ENCODE assay signal across 8 mouse cellular contexts in genomic region chr3:96601941-96602703, GRCm38 (mm10). TPM values are rescaled to one million over a fixed set of nuclear protein-coding genes. Genes with fewer than 3 reads are reported as not detected.
DNase-seq lines count a peak whose midpoint lies in the region; ATAC-seq and TF ChIP-seq lines count a peak whose summit lies in the region.

No protein-coding gene starts in this region.

- TF ChIP-seq CTCF in kidney, postnatal 0 days (IDR thresholded peaks at IDR 0.05; ENCODE audit: low read depth), result no peak

- H3K36me3 ChIP-seq in kidney, postnatal 0 days (ENCODE audit: insufficient read depth, low read length), result no peaks in the 10 kb centered on the region
- H3K36me3 ChIP-seq in midbrain, embryonic 11.5 days (ENCODE audit: control insufficient read depth, insufficient read depth, low read length), result no peaks in the 10 kb centered on the region

- DNase-seq in embryo, embryonic 10 days (ENCODE audit: low spot score), result peak; percentile 26
- no peak for DNase-seq in embryo, embryonic 11 days
- DNase-seq in brain, adult 2 months (ENCODE audit: low read depth, low spot score), result peak; percentile 63
- peak; percentile 55 for DNase-seq in heart, adult 8-10 months (ENCODE audit: low spot score)
- DNase-seq in kidney, postnatal 0 days (ENCODE audit: low spot score), result peak; percentile 63
- DNase-seq in midbrain, embryonic 11.5 days (ENCODE audit: low spot score, missing footprints), result no peak
- no peak for DNase-seq in yolk sac, embryonic 10.5 days (ENCODE audit: low spot score)
- no peak for DNase-seq in spleen, adult 18-20 months

- ATAC-seq in kidney, postnatal 0 days (replicated peaks; ENCODE audit: low FRiP score, low read depth), result no peak
- no peak for ATAC-seq in midbrain, embryonic 11.5 days (ENCODE audit: low FRiP score)

- H3K9me3 ChIP-seq in kidney, postnatal 0 days (replicated peaks; ENCODE audit: low read length), result no peaks in the 10 kb centered on the region
- no peaks in the 10 kb centered on the region for H3K9me3 ChIP-seq in midbrain, embryonic 11.5 days (ENCODE audit: control insufficient read depth, low read length)

- H3K4me2 ChIP-seq in kidney, postnatal 0 days (ENCODE audit: low read length), result peak overlapping the region; percentile 84
- H3K4me2 ChIP-seq in midbrain, embryonic 11.5 days, result peak overlapping the region; percentile 71

- H3K27me3 ChIP-seq in kidney, postnatal 0 days (ENCODE audit: insufficient read depth, low read length), result no peaks in the 10 kb centered on the region
- peaks cover 4% of the 10 kb centered on the region; the same call in 1 of the 2 replicates for H3K27me3 ChIP-seq in midbrain, embryonic 11.5 days (ENCODE audit: control insufficient read depth, insufficient read depth, low read length)

- peak overlapping the region; percentile 81 for H3K9ac ChIP-seq in kidney, postnatal 0 days (ENCODE audit: low read depth, low read length)
- H3K9ac ChIP-seq in midbrain, embryonic 11.5 days (ENCODE audit: low read length), result peak overlapping the region; percentile 88

- peaks cover 13% of the 10 kb centered on the region for H3K4me1 ChIP-seq in kidney, postnatal 0 days (replicated peaks; ENCODE audit: insufficient read depth, low read length)
- peaks cover 38% of the 10 kb centered on the region for H3K4me1 ChIP-seq in midbrain, embryonic 11.5 days (ENCODE audit: control insufficient read depth, insufficient read depth, low read length)

- WGBS in kidney, postnatal 0 days, result 20% methylated on average over 10 of the region's 10 CpGs
- 18% methylated on average over 10 of the region's 10 CpGs for WGBS in midbrain, embryonic 11.5 days

- H3K27ac ChIP-seq in kidney, postnatal 0 days, result peak overlapping the region; percentile 95
- H3K27ac ChIP-seq in midbrain, embryonic 11.5 days (ENCODE audit: low read depth, low read length), result peak overlapping the region; percentile 30

- peak overlapping the region; percentile 72 for H3K4me3 ChIP-seq in kidney, postnatal 0 days (replicated peaks; ENCODE audit: low read depth, low read length)
- peak overlapping the region; percentile 90 for H3K4me3 ChIP-seq in midbrain, embryonic 11.5 days (ENCODE audit: low read depth, low read length)

RNA-seq across cellular contexts. Expression of gene Lix1l, which starts 1.2 kb away (rescaled TPM):
- 10 to 100 TPM; 20.9 to 31.1 (median 25.8) TPM for total RNA-seq in heart, adult 8-10 months (2022)
- 4.9 and 5.2 TPM in 2 replicates for polyA plus RNA-seq in kidney, postnatal 0 days (2015; fragmentation: Nextera tagmentation; extraction: Ambion mirVana)
- 6.4 TPM in 2 replicates for polyA plus RNA-seq in midbrain, embryonic 11.5 days (2014; fragmentation: Nextera tagmentation; extraction: Ambion mirVana)

RNA-seq across cellular contexts. Expression of gene Ankrd34a, which starts 5.7 kb away (rescaled TPM):
- 1 to 10 TPM; 1.1 to 2.5 (median 2.0) TPM for total RNA-seq in heart, adult 8-10 months (2022)
- 1.2 and 1.3 TPM in 2 replicates for polyA plus RNA-seq in kidney, postnatal 0 days (2015; fragmentation: Nextera tagmentation; extraction: Ambion mirVana)
- 1.5 and 2.0 TPM in 2 replicates for polyA plus RNA-seq in midbrain, embryonic 11.5 days (2014; fragmentation: Nextera tagmentation; extraction: Ambion mirVana)

RNA-seq across cellular contexts. Expression of gene Polr3gl, which starts 8.1 kb away (rescaled TPM):
- 10 to 100 TPM; 31.7 to 35.2 (median 34.7) TPM for total RNA-seq in heart, adult 8-10 months (2022)
- polyA plus RNA-seq in kidney, postnatal 0 days (2015; fragmentation: Nextera tagmentation; extraction: Ambion mirVana), result 26.0 and 28.2 TPM in 2 replicates
- polyA plus RNA-seq in midbrain, embryonic 11.5 days (2014; fragmentation: Nextera tagmentation; extraction: Ambion mirVana), result 12.1 and 14.7 TPM in 2 replicates

RNA-seq across cellular contexts. Expression of gene Gm16253, which starts 25.3 kb away (rescaled TPM):
- 1 to 10 TPM in 3 of 4 experiments, not detected in 1; 2.5 to 3.3 (median 3.2) TPM for total RNA-seq in heart, adult 8-10 months (2022)
- polyA plus RNA-seq in kidney, postnatal 0 days (2015; fragmentation: Nextera tagmentation; extraction: Ambion mirVana), result not detected in 2 replicates
- 0.36 and 0.43 TPM in 2 replicates for polyA plus RNA-seq in midbrain, embryonic 11.5 days (2014; fragmentation: Nextera tagmentation; extraction: Ambion mirVana)

RNA-seq across cellular contexts. Expression of gene Rbm8a, which starts 27.6 kb away (rescaled TPM):
- 10 to 100 TPM; 29.0 to 39.9 (median 32.0) TPM for total RNA-seq in heart, adult 8-10 months (2022)
- polyA plus RNA-seq in kidney, postnatal 0 days (2015; fragmentation: Nextera tagmentation; extraction: Ambion mirVana), result 100 and 111 TPM in 2 replicates
- polyA plus RNA-seq in midbrain, embryonic 11.5 days (2014; fragmentation: Nextera tagmentation; extraction: Ambion mirVana), result 181 and 193 TPM in 2 replicates

Comparison
In these comparisons a context has a peak if more than half of its experiments do, and no peak if none do; other contexts are left out.
1. DNase-seq: peak in embryo, embryonic 10 days (single experiment), brain, adult 2 months (single experiment), heart, adult 8-10 months (single experiment) and kidney, postnatal 0 days (single experiment); none in embryo, embryonic 11 days (single experiment), midbrain, embryonic 11.5 days (single experiment), yolk sac, embryonic 10.5 days (single experiment) and spleen, adult 18-20 months (0 of 2).